Mouse (Mus musculus) neural tube, embryonic 13.5 days (tissue): ENCODE data around the gene Tspan33. TPM values are rescaled to one million over a fixed set of nuclear protein-coding genes. Genes with fewer than 3 reads are reported as not detected.
"Not testable (repeated sequence)": the region's sequence is repeated elsewhere in the genome, so short reads cannot be mapped to it uniquely, and the experiment has no call there.

Source experiments
- ATAC-seq: fragments of 200-750 bp; cut with Nextera tagmentation; 2 replicates; pipeline ENCODE4 v1.8.0; 2017; ENCODE audit warnings: low read depth, mild to moderate bottlenecking, moderate TSS enrichment, moderate library complexity
- H3K27ac ChIP-seq: fragments of 300-500 bp; sonication (generic); replicated peaks from 2 replicates; pipeline ENCODE4 v1.5.1; 2015; ENCODE audit warnings: moderate library complexity, mild to moderate bottlenecking, inconsistent platforms
- H3K27me3 ChIP-seq: fragments of 300-500 bp; sonication (generic); 2 replicates; pipeline ENCODE4 v1.6.1; 2015; ENCODE audit warnings: mild to moderate bottlenecking, inconsistent platforms
- H3K36me3 ChIP-seq: fragments of 300-500 bp; sonication (generic); 2 replicates; pipeline ENCODE4 v1.6.1; 2015; ENCODE audit warnings: mild to moderate bottlenecking, inconsistent platforms
- H3K4me1 ChIP-seq: fragments of 300-500 bp; sonication (generic); replicated peaks from 2 replicates; pipeline ENCODE4 v1.6.1; 2015; ENCODE audit warnings: inconsistent platforms
- H3K4me2 ChIP-seq: fragments of 300-500 bp; sonication (generic); 2 replicates; pipeline ENCODE4 v1.6.1; 2015; ENCODE audit warnings: inconsistent platforms, mild to moderate bottlenecking, moderate library complexity
- H3K4me3 ChIP-seq: fragments of 300-500 bp; sonication (generic); 2 replicates; pipeline ENCODE4 v1.5.1; 2015; ENCODE audit warnings: mild to moderate bottlenecking, inconsistent platforms
- H3K9ac ChIP-seq: fragments of 300-500 bp; sonication (generic); 2 replicates; pipeline ENCODE4 v1.6.1; 2015; ENCODE audit warnings: moderate library complexity, mild to moderate bottlenecking, inconsistent platforms
- H3K9me3 ChIP-seq: fragments of 300-500 bp; sonication (generic); 2 replicates; pipeline ENCODE4 v1.6.1; 2016; ENCODE audit warnings: inconsistent platforms
- WGBS: fragments of 180-500 bp; shearing (Covaris S2); methylation state at CpG from one replicate; pipeline ENCODE4 v1.1.7; 2015; 5-methylcytosine and 5-hydroxymethylcytosine counted together
- polyA plus RNA-seq: library from polyadenylated mRNA; unstranded; fragments of >200 nt; fragmentation: Nextera tagmentation; extraction: Ambion mirVana; gene quantifications from 2 replicates; pipeline ENCODE4 v1.2.1, GENCODE M21; 2015

Gene Tspan33
- polyA plus RNA-seq, 1 experiment from 2014 or later, result 5.6 TPM

DNA sequence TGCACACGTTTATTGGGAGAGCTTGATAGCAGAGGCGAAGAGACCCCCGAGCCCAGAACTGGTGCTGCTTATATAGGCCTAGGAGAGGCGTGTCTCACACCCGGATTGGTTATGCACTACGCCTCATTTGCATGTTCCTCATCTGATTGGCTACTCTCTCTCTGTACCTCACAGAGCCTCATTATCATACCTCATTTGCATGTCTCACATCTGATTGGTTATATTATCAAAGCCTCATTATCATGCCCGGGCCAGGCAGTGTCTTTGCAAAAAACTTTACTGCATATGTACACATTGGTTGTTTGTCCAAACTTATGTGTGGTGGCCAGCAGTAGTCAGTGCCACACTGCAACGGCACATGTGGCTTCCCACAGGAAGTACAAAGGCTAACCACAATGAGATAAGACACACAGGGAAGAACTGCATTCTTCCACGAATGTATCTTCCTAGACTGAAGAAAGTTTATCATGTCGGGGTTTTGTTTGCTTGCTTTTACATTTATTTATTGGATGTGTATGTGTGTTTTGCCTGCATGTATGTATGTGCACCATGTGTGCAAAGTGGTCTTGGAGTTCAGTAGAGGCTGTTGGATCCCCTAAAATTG, 14.0 kb upstream of the Tspan33 start:
- 86% methylated on average over 9 of the region's 10 CpGs for WGBS
- not testable (repeated sequence) for H3K4me2 ChIP-seq

GRCm38 (mm10) chr6:29681853-29682252, 12.2 kb upstream of the Tspan33 start:
- Histone ChIP-seq H3K27ac (no peak overlapping the region), H3K27me3 (no peaks in the 10 kb centered on the region), H3K36me3 (no peaks in the 10 kb centered on the region), H3K4me3 (no peak overlapping the region), H3K9ac (no peak overlapping the region), H3K4me1 (no peaks in the 10 kb centered on the region), H3K9me3 (no peaks in the 10 kb centered on the region), H3K4me2 (no peak overlapping the region)
- no peak for ATAC-seq
- 90% methylated on average over 4 of the region's 4 CpGs for WGBS

More for the DNA sequence above, 14.0 kb upstream of the Tspan33 start:
- not testable (repeated sequence) for ATAC-seq, H3K4me3 ChIP-seq, H3K9ac ChIP-seq, H3K4me1 ChIP-seq, H3K27me3 ChIP-seq, H3K9me3 ChIP-seq, H3K36me3 ChIP-seq, H3K27ac ChIP-seq

- Histone ChIP-seq H3K36me3 (no peaks in the 10 kb centered on the region), H3K9me3 (no peaks in the 10 kb centered on the region), H3K27ac (no peak overlapping the region), H3K9ac (no peak overlapping the region), H3K27me3 (no peaks in the 10 kb centered on the region), H3K4me2 (no peak overlapping the region), H3K4me1 (no peaks in the 10 kb centered on the region), H3K4me3 (no peak overlapping the region)
- ATAC-seq, result no peak
- 86% methylated on average over 4 of the region's 4 CpGs for WGBS
Observed at GRCm38 (mm10) chr6:29684686-29685085, 9.3 kb upstream of the Tspan33 start.

GRCm38 (mm10) chr6:29685952-29686351, 8.1 kb upstream of the Tspan33 start:
- H3K9me3 ChIP-seq, result no peaks in the 10 kb centered on the region
- no peak for ATAC-seq
- no peaks in the 10 kb centered on the region for H3K27me3 ChIP-seq
- H3K36me3 ChIP-seq, result no peaks in the 10 kb centered on the region
- no peak overlapping the region for H3K27ac ChIP-seq
- no peak overlapping the region for H3K4me3 ChIP-seq
- WGBS, result 88% methylated on average over 4 of the region's 4 CpGs
- H3K9ac ChIP-seq, result no peak overlapping the region
- no peaks in the 10 kb centered on the region for H3K4me1 ChIP-seq
- H3K4me2 ChIP-seq, result no peak overlapping the region

- H3K36me3 ChIP-seq, result no peaks in the 10 kb centered on the region
- no peaks in the 10 kb centered on the region for H3K9me3 ChIP-seq
- no peak overlapping the region for H3K27ac ChIP-seq
- WGBS, result 75% methylated on average over 8 of the region's 8 CpGs
- no peak overlapping the region for H3K4me2 ChIP-seq
- H3K4me1 ChIP-seq, result peaks cover 6% of the 10 kb centered on the region
- H3K4me3 ChIP-seq, result no peak overlapping the region
- peaks cover 24% of the 10 kb centered on the region for H3K27me3 ChIP-seq
- no peak overlapping the region for H3K9ac ChIP-seq
- ATAC-seq, result no peak
Observed at GRCm38 (mm10) chr6:29689458-29689857, 4.6 kb upstream of the Tspan33 start.

DNA sequence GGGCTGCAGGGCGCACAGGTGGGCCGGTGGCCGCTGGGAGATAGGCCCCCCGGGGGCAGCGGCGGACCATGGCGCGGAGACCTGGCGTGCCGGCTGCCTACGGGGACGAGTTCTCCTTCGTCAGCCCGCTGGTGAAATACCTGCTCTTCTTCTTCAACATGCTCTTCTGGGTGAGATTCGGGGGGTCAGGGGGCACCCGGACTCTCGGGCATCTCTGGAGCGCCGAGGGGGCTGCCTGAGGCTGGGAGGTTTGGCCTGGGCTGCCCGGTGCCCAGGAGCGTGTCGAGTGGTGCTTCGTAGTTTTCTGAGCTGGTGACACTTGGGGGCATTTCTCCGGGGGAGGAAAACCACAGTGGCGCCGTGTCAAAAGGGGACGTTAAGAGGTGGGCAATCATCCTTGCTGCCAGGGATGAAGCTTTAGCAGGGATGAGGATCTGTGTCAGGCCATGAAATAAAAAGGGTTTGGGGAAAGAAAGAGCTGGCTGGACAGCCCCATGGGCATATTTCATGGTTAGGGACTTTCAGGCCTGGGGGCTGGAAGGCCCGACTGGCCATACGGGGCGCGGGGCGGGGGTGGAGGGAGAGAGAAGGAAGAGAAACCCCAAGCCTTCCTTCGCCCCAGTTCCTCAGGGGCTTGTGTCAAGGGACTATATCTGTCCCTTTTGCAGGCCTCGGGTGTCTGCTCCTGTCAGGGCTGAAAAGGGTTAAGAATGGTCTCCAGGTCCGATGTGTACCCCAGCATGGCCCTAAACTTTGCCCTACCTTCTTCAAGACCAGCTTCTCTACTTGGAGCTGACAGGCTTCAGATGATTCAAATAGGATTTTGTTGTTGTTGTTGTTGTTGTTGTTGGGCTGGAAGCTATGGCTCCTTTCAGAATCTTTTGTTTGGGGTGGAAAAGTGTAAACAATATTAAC, 610 bp downstream of the Tspan33 start:
- Histone ChIP-seq H3K9me3 (no peaks in the 10 kb centered on the region), H3K27ac (no peak overlapping the region), H3K27me3 (peaks cover 38% of the 10 kb centered on the region), H3K9ac (peak overlapping the region; percentile 82), H3K36me3 (no peaks in the 10 kb centered on the region), H3K4me2 (peak overlapping the region; percentile 99), H3K4me3 (peak overlapping the region; percentile 75), H3K4me1 (peaks cover 12% of the 10 kb centered on the region)
- ATAC-seq, result peak; percentile 60
- 2% methylated on average over 35 of the region's 35 CpGs for WGBS

- Histone ChIP-seq H3K4me1 (peaks cover 12% of the 10 kb centered on the region), H3K27ac (no peak overlapping the region), H3K9me3 (no peaks in the 10 kb centered on the region), H3K27me3 (peaks cover 38% of the 10 kb centered on the region), H3K4me2 (peak overlapping the region; percentile 99), H3K9ac (peak overlapping the region; percentile 82; the same call in 1 of the 2 replicates), H3K4me3 (no peak overlapping the region), H3K36me3 (no peaks in the 10 kb centered on the region)
- ATAC-seq, result no peak
- 52% methylated on average over 3 of the region's 3 CpGs for WGBS
Observed at GRCm38 (mm10) chr6:29695290-29695674, 1.3 kb downstream of the Tspan33 start.

GRCm38 (mm10) chr6:29695975-29696374, 2.0 kb downstream of the Tspan33 start:
- Histone ChIP-seq H3K9ac (no peak overlapping the region), H3K4me3 (no peak overlapping the region), H3K27ac (no peak overlapping the region), H3K4me1 (peaks cover 12% of the 10 kb centered on the region), H3K36me3 (no peaks in the 10 kb centered on the region), H3K4me2 (no peak overlapping the region), H3K27me3 (peaks cover 38% of the 10 kb centered on the region), H3K9me3 (no peaks in the 10 kb centered on the region)
- 78% methylated on average over 7 of the region's 7 CpGs for WGBS
- ATAC-seq, result no peak

- H3K4me2 ChIP-seq, result no peak overlapping the region
- H3K4me3 ChIP-seq, result no peak overlapping the region
- H3K27ac ChIP-seq, result no peak overlapping the region
- ATAC-seq, result no peak
- H3K27me3 ChIP-seq, result peaks cover 28% of the 10 kb centered on the region
- H3K9ac ChIP-seq, result no peak overlapping the region
- H3K4me1 ChIP-seq, result peaks cover 12% of the 10 kb centered on the region
- no peaks in the 10 kb centered on the region for H3K9me3 ChIP-seq
- H3K36me3 ChIP-seq, result no peaks in the 10 kb centered on the region
Observed at GRCm38 (mm10) chr6:29697139-29697538, 3.1 kb downstream of the Tspan33 start.

- H3K27ac ChIP-seq, result no peak overlapping the region
- H3K9ac ChIP-seq, result no peak overlapping the region
- no peaks in the 10 kb centered on the region for H3K9me3 ChIP-seq
- H3K27me3 ChIP-seq, result peaks cover 26% of the 10 kb centered on the region
- no peaks in the 10 kb centered on the region for H3K36me3 ChIP-seq
- 52% methylated on average over 3 of the region's 3 CpGs for WGBS
- H3K4me1 ChIP-seq, result peaks cover 12% of the 10 kb centered on the region
- no peak for ATAC-seq
- no peak overlapping the region for H3K4me3 ChIP-seq
- no peak overlapping the region for H3K4me2 ChIP-seq
Observed at GRCm38 (mm10) chr6:29697548-29697947, 3.5 kb downstream of the Tspan33 start.

DNA sequence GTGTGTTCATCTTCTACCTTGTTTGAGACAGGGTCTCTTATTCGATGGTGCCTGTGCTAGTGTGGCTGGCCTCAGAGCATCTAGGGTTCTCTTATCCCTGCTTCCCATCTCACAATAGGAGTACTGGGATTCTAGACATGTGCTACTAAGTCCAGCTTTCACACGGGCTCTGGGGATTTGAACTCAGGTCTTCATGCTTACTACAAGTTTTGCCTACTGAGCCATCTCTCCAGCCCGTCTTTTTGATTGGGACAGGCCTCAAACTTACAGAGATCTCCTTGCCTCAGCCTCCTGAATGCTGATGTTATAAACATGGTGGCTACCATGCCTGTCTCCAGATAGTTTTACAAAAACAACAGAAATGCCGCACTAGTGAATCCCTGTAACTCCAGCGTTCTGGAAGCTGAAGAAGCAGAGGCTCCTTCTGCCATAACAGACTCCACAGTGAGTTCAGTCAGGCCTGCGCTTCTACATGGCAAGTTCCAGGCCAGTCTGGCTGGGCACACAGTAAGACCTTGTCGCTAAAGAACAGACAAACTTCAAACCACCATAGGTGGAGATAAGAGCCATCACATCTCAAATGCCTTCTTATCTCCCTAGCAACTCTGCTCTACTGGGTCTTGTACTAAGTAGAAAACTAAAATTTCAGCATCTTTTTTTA, 5.2 kb downstream of the Tspan33 start:
- WGBS, result 94% methylated on average over 7 of the region's 7 CpGs
- Histone ChIP-seq H3K27ac (no peak overlapping the region), H3K4me2 (no peak overlapping the region), H3K4me1 (peaks cover 8% of the 10 kb centered on the region), H3K9me3 (no peaks in the 10 kb centered on the region), H3K36me3 (no peaks in the 10 kb centered on the region), H3K27me3 (peaks cover 14% of the 10 kb centered on the region), H3K9ac (no peak overlapping the region), H3K4me3 (no peak overlapping the region)
- no peak for ATAC-seq

DNA sequence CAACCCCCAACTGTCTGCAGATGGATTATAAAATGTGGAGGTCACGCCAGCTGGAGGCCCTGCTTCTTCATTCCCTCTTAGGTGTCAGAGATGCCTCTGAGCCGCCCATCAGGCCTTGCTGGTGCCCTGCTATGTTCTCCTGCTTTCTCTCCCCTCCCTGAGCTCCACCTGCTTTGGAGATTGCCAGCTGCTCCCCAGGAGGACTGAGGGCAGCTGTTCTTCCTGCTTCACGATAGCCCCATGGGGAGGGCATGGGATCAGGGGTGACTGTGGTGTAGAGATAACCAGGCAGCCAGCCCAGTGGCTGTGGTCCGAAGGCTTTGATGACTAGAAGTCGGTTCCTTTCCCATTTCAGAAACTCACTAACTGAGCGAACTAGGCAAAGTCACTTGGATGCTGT, 7.0 kb downstream of the Tspan33 start:
- Histone ChIP-seq H3K27ac (no peak overlapping the region), H3K4me1 (no peaks in the 10 kb centered on the region), H3K4me2 (no peak overlapping the region), H3K9ac (no peak overlapping the region), H3K4me3 (no peak overlapping the region), H3K27me3 (peaks cover 9% of the 10 kb centered on the region), H3K36me3 (no peaks in the 10 kb centered on the region), H3K9me3 (no peaks in the 10 kb centered on the region)
- ATAC-seq, result no peak
- 66% methylated on average over 6 of the region's 6 CpGs for WGBS
